Mouse (Mus musculus): ENCODE data around the gene Cnksr3.

- TF ChIP-seq CTCF (IDR thresholded peaks at IDR 0.05; ENCODE audit: borderline replicate concordance, insufficient read depth, low read depth, low read length) (no peak), POLR2A (IDR thresholded peaks at IDR 0.05; ENCODE audit: borderline replicate concordance, insufficient read depth, low read length) (no peak)
Measured at GRCm38 (mm10) chr10:7214718-7215117, 2.7 kb upstream of the Cnksr3 start.
